Mouse (Mus musculus) mesoderm, embryonic 11.5 days (tissue): ENCODE results near the gene Zfp367.
A peak's percentile ranks its signal among the peaks of the same experiment; 100 is the strongest.

ENCODE experiments used
- DNase-seq: peaks from one replicate; pipeline ENCODE4 v3.0.0-alpha.2; 2012; ENCODE audit warnings: low read depth, low spot score

Gene Zfp367

DNA sequence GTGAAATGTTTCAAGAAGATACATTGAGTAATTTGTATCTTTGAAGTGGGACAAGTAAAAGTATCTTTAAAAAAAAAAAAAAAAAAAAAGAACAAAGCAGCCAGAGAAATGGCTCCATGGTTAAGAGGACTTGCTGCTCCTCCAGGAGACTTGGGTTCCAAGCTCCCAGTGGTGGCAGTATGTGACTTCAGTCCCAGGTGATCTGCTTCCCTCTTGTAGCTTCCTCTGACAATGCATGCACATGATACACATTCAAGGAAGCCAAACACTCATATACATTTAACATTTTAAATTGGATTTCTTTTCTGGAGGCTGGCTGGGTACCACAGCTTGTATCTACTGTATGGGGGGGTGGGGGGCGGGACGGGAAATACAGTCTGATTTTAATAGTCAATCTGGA is 1.6 kb upstream of the Zfp367 start:
- DNase-seq = no peak

DNA sequence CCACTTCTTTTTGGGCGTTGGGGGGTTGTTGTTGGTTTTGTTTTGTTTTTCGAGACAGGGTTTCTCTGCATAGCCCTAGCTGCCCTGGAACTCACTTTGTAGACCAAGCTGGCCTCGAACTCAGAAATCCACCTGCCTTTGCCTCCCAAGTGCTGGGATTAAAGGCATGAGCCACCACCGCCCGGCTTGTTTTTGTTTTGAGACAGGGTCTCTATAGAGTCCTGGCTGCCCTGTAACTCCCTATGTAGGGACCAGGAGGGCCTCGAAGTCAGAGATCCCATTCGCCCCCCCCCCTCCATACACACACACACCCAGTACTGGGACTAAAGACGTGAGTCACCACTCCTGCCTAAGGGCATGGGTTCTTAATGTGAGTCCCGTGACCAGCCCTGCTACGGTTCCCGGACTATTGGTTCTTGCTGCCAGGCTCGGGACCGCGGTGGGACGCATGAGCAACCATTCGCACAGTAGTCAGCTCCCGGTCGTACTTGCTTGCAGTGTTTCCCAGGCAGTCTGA is 807 bp upstream of the Zfp367 start:
- DNase-seq = peak; percentile 42

GRCm38 (mm10) chr13:64152671-64153082 is 325 bp downstream of the Zfp367 start:
- DNase-seq = peak; percentile 33

DNA sequence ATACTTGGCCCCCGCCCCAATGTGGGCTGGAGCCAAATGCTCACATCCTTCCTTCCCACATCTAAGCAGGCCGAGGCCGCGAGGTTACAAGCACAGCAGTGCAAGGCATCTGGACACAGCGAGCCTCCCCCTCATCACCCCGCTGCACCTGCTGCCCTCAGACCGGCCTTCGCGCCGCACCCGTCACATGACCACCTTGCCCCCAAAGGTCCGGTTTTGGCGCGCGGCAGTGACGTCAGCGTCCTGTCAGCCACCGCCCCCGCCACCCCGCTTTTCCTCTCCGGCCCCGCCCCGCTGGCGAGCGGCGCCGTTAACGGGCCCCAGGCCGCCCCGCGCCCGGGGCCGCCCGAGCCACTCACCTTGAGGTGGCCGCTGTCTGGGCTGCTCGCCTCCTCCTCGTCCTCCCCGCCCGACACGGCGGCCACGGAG is 747 bp downstream of the Zfp367 start:
- DNase-seq = peak; percentile 86

- no peak for DNase-seq
These were observed 2.9 kb downstream of the Zfp367 start for GRCm38 (mm10) chr13:64150121-64150520.

DNA sequence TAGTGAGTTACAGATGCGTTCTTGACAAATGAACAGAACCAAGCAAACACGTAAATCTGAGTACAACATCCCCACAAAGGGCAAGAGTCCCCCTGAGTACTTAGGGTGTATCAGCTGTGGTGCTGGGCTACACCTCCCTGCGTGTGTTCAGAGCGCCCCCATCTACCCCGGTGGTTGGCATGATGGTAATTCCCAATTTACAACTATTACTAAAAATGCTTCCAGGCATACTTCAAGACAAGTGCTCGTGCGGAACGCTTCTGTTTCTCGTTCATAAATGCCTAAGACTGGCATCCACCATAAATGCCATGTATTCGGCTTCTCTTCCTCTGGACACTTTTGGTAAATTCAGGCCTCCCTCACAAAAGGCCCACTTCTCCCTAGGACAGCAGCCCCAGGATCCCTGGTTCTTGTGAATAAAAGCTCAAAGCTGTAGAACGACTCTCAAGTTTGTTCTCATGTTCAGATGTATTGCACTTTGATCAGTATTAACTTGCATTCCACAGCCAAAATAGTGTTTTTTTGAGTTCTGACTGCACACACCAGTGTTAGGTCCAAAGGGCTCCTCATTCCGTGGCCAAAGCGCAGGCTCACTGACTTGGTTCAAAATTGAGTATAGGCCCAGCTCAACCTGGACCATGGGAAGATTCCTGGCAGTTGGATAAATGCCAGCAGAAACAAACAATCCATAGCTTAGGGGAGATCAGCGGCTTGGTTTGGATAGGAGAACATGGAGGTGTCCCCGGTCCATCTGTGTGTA is 23.2 kb downstream of the Zfp367 start:
- DNase-seq = peak; percentile 26

GRCm38 (mm10) chr13:64128858-64129615 is 24.0 kb downstream of the Zfp367 start, which contains the start of gene Slc35d2:
Gene Slc35d2, minus strand, starts transcription at chr13:64129368.
- DNase-seq = peak; percentile 22

DNA sequence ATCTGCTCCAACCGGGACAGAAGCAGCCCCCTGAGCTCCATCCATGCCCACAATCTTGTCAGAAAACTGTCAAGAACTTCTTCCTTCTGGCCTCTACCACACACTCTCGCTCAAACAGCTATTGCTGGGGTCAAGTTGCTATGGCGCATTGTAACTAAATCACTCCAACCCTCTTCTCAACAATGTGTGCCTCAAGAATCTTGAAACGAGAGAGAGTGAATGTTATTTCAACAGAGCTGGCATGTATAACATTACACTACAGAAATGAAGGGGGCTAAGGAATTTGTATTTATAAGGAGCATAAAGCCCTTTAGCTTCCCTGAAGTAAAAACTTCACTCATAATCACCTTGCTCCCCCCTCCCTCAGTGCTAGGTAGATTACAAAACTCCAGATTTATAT is 26.7 kb downstream of the Zfp367 start:
- no peak for DNase-seq

- DNase-seq = no peak
These were observed 28.1 kb downstream of the Zfp367 start for GRCm38 (mm10) chr13:64124886-64125285.

GRCm38 (mm10) chr13:64123491-64124188 is 29.4 kb downstream of the Zfp367 start:
- no peak for DNase-seq

GRCm38 (mm10) chr13:64120760-64121159 is 32.2 kb downstream of the Zfp367 start:
- DNase-seq = no peak

- DNase-seq = no peak
These were observed 35.6 kb downstream of the Zfp367 start for GRCm38 (mm10) chr13:64117442-64117841.

- DNase-seq = no peak
These were observed 42.6 kb downstream of the Zfp367 start for GRCm38 (mm10) chr13:64110421-64110820.

GRCm38 (mm10) chr13:64108381-64108850 is 44.6 kb downstream of the Zfp367 start:
- peak; percentile 61 for DNase-seq

DNA sequence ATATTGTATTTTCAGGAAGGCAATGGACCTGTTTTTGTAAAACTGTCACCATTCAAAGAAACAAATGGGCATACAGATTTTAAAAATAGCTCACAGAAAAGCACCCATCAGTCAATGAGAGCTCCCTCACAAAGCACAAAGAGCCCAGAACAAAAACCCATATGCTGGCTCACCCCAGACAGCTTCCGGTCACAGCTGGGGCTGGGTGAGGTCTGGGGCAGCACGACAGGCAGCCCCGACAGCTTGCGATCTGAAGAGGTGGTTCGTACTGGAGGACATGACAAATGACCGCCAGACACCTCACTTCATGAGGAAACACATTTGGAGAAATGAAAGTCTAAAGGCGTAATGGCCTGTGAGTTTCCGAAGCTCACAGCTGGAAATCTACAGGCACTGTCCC is 45.5 kb downstream of the Zfp367 start:
- DNase-seq = peak; percentile 82

DNA sequence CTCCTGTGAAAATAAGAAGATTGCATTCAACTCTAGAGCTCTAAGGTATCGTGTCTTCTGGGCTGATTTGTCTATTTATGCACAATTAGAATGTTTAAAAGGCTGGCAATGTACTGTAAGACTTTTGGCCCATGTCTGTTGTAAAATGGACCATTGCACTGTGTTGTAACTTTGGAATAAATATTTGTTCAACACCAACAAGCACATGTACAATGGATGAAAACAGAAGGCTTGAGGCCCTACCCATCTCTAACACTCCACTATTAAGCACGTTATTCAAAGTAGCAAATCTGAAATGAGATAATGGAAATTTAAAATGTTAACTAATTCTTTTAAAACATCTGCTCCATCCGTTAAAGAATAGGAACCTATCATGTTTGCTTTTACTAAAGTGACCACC is 45.9 kb downstream of the Zfp367 start:
- DNase-seq = no peak

- no peak for DNase-seq
These were observed 47.3 kb downstream of the Zfp367 start for GRCm38 (mm10) chr13:64105690-64106089.

DNA sequence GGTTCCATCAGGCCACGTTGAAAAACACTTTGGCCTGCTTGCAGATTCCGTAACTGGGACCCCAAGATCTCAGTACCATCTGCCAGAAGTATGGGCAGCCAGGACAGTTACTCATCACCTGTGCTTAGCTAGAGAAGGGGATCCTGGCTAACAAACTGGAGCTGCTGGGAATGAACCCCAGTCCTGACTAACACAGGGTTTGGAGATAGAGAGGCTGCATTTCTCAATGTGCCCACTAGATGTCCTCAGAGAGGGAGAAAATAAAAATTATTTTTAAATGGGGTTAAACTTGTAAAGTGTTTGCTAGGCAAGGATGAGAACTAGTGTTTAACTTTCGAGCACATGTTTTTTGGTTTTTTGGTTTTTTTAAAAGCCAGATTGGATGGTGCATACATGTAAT is 52.8 kb downstream of the Zfp367 start:
- DNase-seq = peak; percentile 50

DNA sequence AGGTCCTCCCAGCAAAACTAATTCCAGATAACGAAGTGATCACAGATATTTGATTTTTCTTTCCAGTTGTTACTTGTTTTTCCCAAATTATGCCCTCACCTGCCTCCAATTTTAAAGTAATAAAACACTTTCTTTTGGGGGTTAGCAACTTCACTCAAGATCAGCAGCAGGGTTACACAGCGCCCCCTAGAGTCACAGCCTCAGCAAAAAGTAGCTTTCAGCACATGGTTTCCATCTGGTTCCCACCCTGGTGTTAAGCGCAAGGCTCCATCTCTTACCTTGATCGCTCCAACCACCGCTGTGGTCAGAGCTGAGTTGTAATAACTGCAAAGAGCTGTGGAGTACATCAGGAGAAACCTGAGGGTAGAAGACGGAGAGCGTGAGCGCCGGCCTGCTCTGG is 54.0 kb downstream of the Zfp367 start:
- DNase-seq = peak; percentile 56

- peak; percentile 78 for DNase-seq
These were observed 59.7 kb downstream of the Zfp367 start for GRCm38 (mm10) chr13:64093341-64093740.

GRCm38 (mm10) chr13:64092752-64093151 is 60.2 kb downstream of the Zfp367 start:
- no peak for DNase-seq

GRCm38 (mm10) chr13:64092141-64092540 is 60.9 kb downstream of the Zfp367 start:
- no peak for DNase-seq
